In genomic region chr10:63125343-63125742, GRCm38 (mm10) we compare ENCODE assay signal across 10 mouse cellular contexts. TPM values are rescaled to one million over a fixed set of nuclear protein-coding genes. Genes with fewer than 3 reads are reported as not detected.
DNase-seq lines count a peak whose midpoint lies in the region; ATAC-seq and TF ChIP-seq lines count a peak whose summit lies in the region.
"Had no signal": no experiment of that assay in that cellular context is flagged by ENCODE, and none has a peak within 500 bp of the region (broad histone marks: within the 10 kb centered on the region; RNA-seq: fewer than 3 reads in every experiment).

No protein-coding gene starts in this region.

- WGBS in lung, embryonic 14.5 days, result 40% methylated on average over 11 of the region's 11 CpGs
- WGBS in embryonic facial prominence, embryonic 10.5 days, result 36% methylated on average over 11 of the region's 11 CpGs

- TF ChIP-seq CTCF in lung, embryonic 14.5 days (IDR thresholded peaks at IDR 0.05; ENCODE audit: low read depth), result peak; percentile 31; the same call in 1 of the 2 replicates

- no peaks in the 10 kb centered on the region for H3K9me3 ChIP-seq in lung, embryonic 14.5 days (ENCODE audit: low read depth, low read length)
- H3K9me3 ChIP-seq in embryonic facial prominence, embryonic 10.5 days, result no peaks in the 10 kb centered on the region
- H3K9me3 ChIP-seq: heart, embryonic 15.5 days had no signal

- H3K4me2 ChIP-seq in lung, embryonic 14.5 days, result no peak overlapping the region
- H3K4me2 ChIP-seq: heart, embryonic 15.5 days had no signal

- H3K27me3 ChIP-seq in lung, embryonic 14.5 days (ENCODE audit: insufficient read depth, low read length), result no peaks in the 10 kb centered on the region
- no peaks in the 10 kb centered on the region for H3K27me3 ChIP-seq in embryonic facial prominence, embryonic 10.5 days (replicated peaks; ENCODE audit: low read depth, poor library complexity, severe bottlenecking)
- H3K27me3 ChIP-seq: heart, embryonic 15.5 days had no signal

- H3K9ac ChIP-seq in lung, embryonic 14.5 days, result no peak overlapping the region
- H3K9ac ChIP-seq: heart, embryonic 15.5 days had no signal

- peak; percentile 43 for DNase-seq in heart, adult 11 months
- DNase-seq in heart, adult 9 months (ENCODE audit: low spot score in 2 of 2), result no peak
- DNase-seq in lung, embryonic 14.5 days, result peak; percentile 27
- DNase-seq in lung, postnatal 25 days (ENCODE audit: low spot score), result no peak
- DNase-seq in NIH3T3 (ENCODE audit: low read depth), result peak; percentile 38
- peak; percentile 27 for DNase-seq in embryonic facial prominence, embryonic 10.5 days (ENCODE audit: low spot score)
- DNase-seq in B cell, adult 2 months, result no peak
- no peak for DNase-seq in cerebellum, adult 18-20 months

- no peaks in the 10 kb centered on the region for H3K4me1 ChIP-seq in lung, embryonic 14.5 days (ENCODE audit: insufficient read depth)
- H3K4me1 ChIP-seq in embryonic facial prominence, embryonic 10.5 days, result no peaks in the 10 kb centered on the region

- H3K36me3 ChIP-seq in lung, embryonic 14.5 days (ENCODE audit: insufficient read depth), result no peaks in the 10 kb centered on the region
- H3K36me3 ChIP-seq in embryonic facial prominence, embryonic 10.5 days (replicated peaks), result no peaks in the 10 kb centered on the region

- no peak overlapping the region for H3K27ac ChIP-seq in lung, embryonic 14.5 days (ENCODE audit: low read depth)
- no peak overlapping the region for H3K27ac ChIP-seq in embryonic facial prominence, embryonic 10.5 days (replicated peaks)
- H3K27ac ChIP-seq: heart, embryonic 15.5 days had no signal

- no peak for ATAC-seq in lung, embryonic 14.5 days (ENCODE audit: insufficient read depth)

- H3K4me3 ChIP-seq in lung, embryonic 14.5 days (ENCODE audit: low read depth, low read length), result no peak overlapping the region
- no peak overlapping the region for H3K4me3 ChIP-seq in embryonic facial prominence, embryonic 10.5 days
- H3K4me3 ChIP-seq: heart, embryonic 15.5 days had no signal

RNA-seq across cellular contexts. Expression of gene Atoh7, which starts 25.9 kb away (rescaled TPM):
- 0.11 TPM in 2 replicates for polyA plus RNA-seq in lung, embryonic 14.5 days (2014; fragmentation: Nextera tagmentation; extraction: Ambion mirVana)
- polyA plus RNA-seq in embryonic facial prominence, embryonic 10.5 days (2016; fragmentation: Nextera tagmentation; extraction: Ambion mirVana), result 0.26 and 0.29 TPM in 2 replicates
- polyA plus RNA-seq: heart, embryonic 15.5 days; liver, embryonic 16.5 days had no signal

Comparison
In these comparisons a context has a peak if more than half of its experiments do, and no peak if none do; other contexts are left out.
1. DNase-seq: peak in heart, adult 11 months (single experiment), lung, embryonic 14.5 days (single experiment), NIH3T3 (single experiment) and embryonic facial prominence, embryonic 10.5 days (single experiment); none in heart, adult 9 months (0 of 2), lung, postnatal 25 days (single experiment), B cell, adult 2 months (0 of 2) and cerebellum, adult 18-20 months (0 of 2).